Mouse (Mus musculus): ENCODE measurements around the gene Mfsd6.

- TF ChIP-seq ZNF384 (IDR thresholded peaks at IDR 0.05; ENCODE audit: low read depth, low read length) = no peak
- no peak for TF ChIP-seq CHD2 (IDR thresholded peaks at IDR 0.05; ENCODE audit: low read depth, low read length)
- no peak for TF ChIP-seq MAFK (IDR thresholded peaks at IDR 0.05; ENCODE audit: insufficient read depth, low read depth, low read length)
- no peak for TF ChIP-seq HCFC1 (IDR thresholded peaks at IDR 0.05; ENCODE audit: borderline replicate concordance, insufficient read depth, low read length)
These were observed 50.6 kb downstream of the Mfsd6 start for GRCm38 (mm10) chr1:52676621-52677020.

Measured in ES-E14 (cell line).